Mouse (Mus musculus) activated CD4-positive, CD25-positive, alpha-beta regulatory T cell, adult 4 months (primary cell): ENCODE measurements around the gene Rhox6. TPM values are rescaled to one million over a fixed set of nuclear protein-coding genes. Genes with fewer than 3 reads are reported as not detected.
"Not testable (repeated sequence)": the region's sequence is repeated elsewhere in the genome, so short reads cannot be mapped to it uniquely, and the experiment has no call there.

Source experiments
- ATAC-seq: one replicate; pipeline ENCODE4 v1.8.0; 2017
- polyA plus RNA-seq, 2 experiments: library from polyadenylated mRNA; unstranded; fragments of 100-300 nt; shearing (Covaris generic); gene quantifications; one replicate each; pipeline ENCODE4 v1.2.1; 2017

Rhox6 gene
- polyA plus RNA-seq, result not detected

GRCm38 (mm10) chrX:37826610-37827009 is at the start of gene Rhox6:
Gene Rhox6 (plus strand): TSS chrX:37826910.
- ATAC-seq, result not testable (repeated sequence)

- ATAC-seq, result no peak
These were observed 19.2 kb upstream of the Rhox6 start for GRCm38 (mm10) chrX:37807286-37808080.

GRCm38 (mm10) chrX:37809396-37809795 is 17.3 kb upstream of the Rhox6 start:
- no peak for ATAC-seq

GRCm38 (mm10) chrX:37811179-37811578 is 15.5 kb upstream of the Rhox6 start:
- no peak for ATAC-seq

GRCm38 (mm10) chrX:37815665-37816064 is 11.0 kb upstream of the Rhox6 start:
- ATAC-seq, result no peak

GRCm38 (mm10) chrX:37831386-37831785 is 4.7 kb downstream of the Rhox6 start, which contains the start of gene Rhox7a:
Gene Rhox7a (plus strand): TSS chrX:37831686.
- ATAC-seq, result not testable (repeated sequence)

GRCm38 (mm10) chrX:37871641-37872040 is 44.9 kb downstream of the Rhox6 start:
- ATAC-seq, result no peak

GRCm38 (mm10) chrX:37878844-37879243 is 52.1 kb downstream of the Rhox6 start, which contains the start of gene Rhox8:
Gene Rhox8 (minus strand): TSS chrX:37878944.
- no peak for ATAC-seq

Other genes starting within 250 kb of the Rhox6 start
- gene Rhox3f, start 245.9 kb upstream of the Rhox6 start, polyA plus RNA-seq, result not detected
- gene Rhox4f, start 219.2 kb upstream of the Rhox6 start, polyA plus RNA-seq, result under 1 TPM in 1 of 2 experiments, not detected in 1; 0.45 TPM
- not detected for gene Rhox3g, start 198.3 kb upstream of the Rhox6 start, polyA plus RNA-seq
- not detected for gene Rhox2g, start 183.4 kb upstream of the Rhox6 start, polyA plus RNA-seq
- not detected for gene Rhox4g, start 175.6 kb upstream of the Rhox6 start, polyA plus RNA-seq
- not detected for gene Rhox3h, start 158.1 kb upstream of the Rhox6 start, polyA plus RNA-seq
- gene Rhox2h, start 153.6 kb upstream of the Rhox6 start, polyA plus RNA-seq, result not detected
- gene Rhox5, start 22.1 kb upstream of the Rhox6 start, polyA plus RNA-seq, result not detected
- not detected for gene Rhox7a, start 4.8 kb downstream of the Rhox6 start, polyA plus RNA-seq
- gene Rhox8, start 52.0 kb downstream of the Rhox6 start, polyA plus RNA-seq, result under 1 TPM in 1 of 2 experiments, not detected in 1; 0.46 TPM
- gene Rhox7b, start 70.3 kb downstream of the Rhox6 start, polyA plus RNA-seq, result not detected
- not detected for gene Rhox9, start 74.9 kb downstream of the Rhox6 start, polyA plus RNA-seq
- gene Btg1-ps1, start 191.9 kb downstream of the Rhox6 start, polyA plus RNA-seq, result under 1 TPM in 1 of 2 experiments, not detected in 1; 0.36 TPM
- gene Btg1-ps2, start 216.2 kb downstream of the Rhox6 start, polyA plus RNA-seq, result not detected
- gene Rhox10, start 239.6 kb downstream of the Rhox6 start, polyA plus RNA-seq, result not detected